Comparison of ENCODE assay signal across 9 mouse cellular contexts in the genomic region with DNA sequence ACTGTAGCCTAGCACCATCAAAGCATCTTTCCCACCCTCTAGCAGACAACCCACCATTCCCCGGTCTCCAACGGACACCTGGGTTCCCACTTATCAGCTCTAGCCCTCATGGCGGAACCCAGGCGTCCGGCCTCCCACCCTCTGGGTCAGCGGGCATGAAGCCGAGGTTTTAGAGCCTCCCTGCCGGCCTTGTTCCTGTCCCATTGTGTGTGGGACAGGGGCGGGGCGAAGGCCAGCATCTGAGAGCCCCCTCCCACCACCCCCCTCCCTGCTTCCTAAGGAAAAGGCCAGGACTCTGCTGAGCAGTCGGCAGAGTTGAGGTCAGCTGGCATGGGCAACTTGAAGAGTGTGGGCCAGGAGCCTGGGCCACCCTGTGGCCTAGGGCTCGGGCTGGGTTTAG. TPM values are rescaled to one million over a fixed set of nuclear protein-coding genes. Genes with fewer than 3 reads are reported as not detected.
A peak's percentile ranks its signal among the peaks of the same experiment; 100 is the strongest.
DNase-seq lines count a peak whose midpoint lies in the region; ATAC-seq lines count a peak whose summit lies in the region.
"Had no signal": no experiment of that assay in that cellular context is flagged by ENCODE, and none has a peak within 500 bp of the region (broad histone marks: within the 10 kb centered on the region; RNA-seq: fewer than 3 reads in every experiment).

A gene (plus strand): TSS at position 303 of the 400 bp plus-strand sequence.

- no peaks in the 10 kb centered on the region for H3K9me3 ChIP-seq in lung, embryonic 15.5 days

- no peaks in the 10 kb centered on the region; the same call in 1 of the 2 replicates for H3K4me1 ChIP-seq in lung, embryonic 15.5 days

- 52% methylated on average over 12 of the region's 12 CpGs for WGBS in lung, embryonic 15.5 days

- H3K4me2 ChIP-seq in lung, embryonic 15.5 days, result peak within 1 kb of the TSS; percentile 50

- no peaks in the 10 kb centered on the region for H3K27me3 ChIP-seq in lung, embryonic 15.5 days

- ATAC-seq in lung, embryonic 15.5 days (ENCODE audit: borderline replicate concordance, extremely low read depth, low FRiP score, low TSS enrichment), result peak; percentile 41; the same call in 1 of the 2 replicates

- H3K4me3 ChIP-seq in lung, embryonic 15.5 days, result peak within 1 kb of the TSS; percentile 31

- H3K9ac ChIP-seq in lung, embryonic 15.5 days, result no peak within 1 kb of the TSS

- peak within 1 kb of the TSS; percentile 58 for H3K27ac ChIP-seq in lung, embryonic 15.5 days

- H3K36me3 ChIP-seq in lung, embryonic 15.5 days, result no peaks in the 10 kb centered on the region

- no peak for DNase-seq in layer of hippocampus, postnatal 10 days (ENCODE audit: low spot score in 2 of 2)
- no peak for DNase-seq in layer of hippocampus, adult 11-12 months (ENCODE audit: low spot score)
- peak; percentile 99 for DNase-seq in heart, adult 11 months
- DNase-seq in kidney, adult 11 months, result peak; percentile 42
- DNase-seq in thymus, postnatal 0 days (ENCODE audit: low spot score), result no peak
- no peak for DNase-seq in right cerebral cortex, postnatal 25 days
- no peak for DNase-seq in ovary, postnatal 14 days (ENCODE audit: low spot score)

RNA-seq across cellular contexts. Expression of the gene that starts here (rescaled TPM):
- 10 to 100 TPM; 10.1 to 11.8 TPM for total RNA-seq in layer of hippocampus, postnatal 10 days (2021)
- 17.1 and 18.8 TPM in 2 replicates for polyA plus RNA-seq in lung, embryonic 15.5 days (2015; fragmentation: Nextera tagmentation; extraction: Ambion mirVana)
- 1.5 and 1.7 TPM in 2 replicates for polyA plus RNA-seq in thymus, postnatal 0 days (2015; fragmentation: Nextera tagmentation; extraction: Ambion mirVana)
- total RNA-seq: neutrophil, adult 5-6 weeks had no signal

Comparison
In these comparisons a context has a peak if more than half of its experiments do, and no peak if none do; other contexts are left out.
1. DNase-seq: peak in heart, adult 11 months (single experiment) and kidney, adult 11 months (single experiment); none in layer of hippocampus, postnatal 10 days (0 of 2), layer of hippocampus, adult 11-12 months (single experiment), thymus, postnatal 0 days (single experiment), right cerebral cortex, postnatal 25 days (single experiment) and ovary, postnatal 14 days (single experiment).